Mouse (Mus musculus) CH12.LX (cell line): ENCODE data around the gene Wdfy3. TPM values are rescaled to one million over a fixed set of nuclear protein-coding genes. Genes with fewer than 3 reads are reported as not detected.

ENCODE experiments used
- DNase-seq: peaks from one replicate; pipeline ENCODE4 v3.0.0-alpha.2; 2013; ENCODE audit errors: extremely low read depth
- H3K27ac ChIP-seq: 2 replicates; pipeline ENCODE4 v1.5.1; 2012; ENCODE audit warnings: low read depth, mild to moderate bottlenecking, control low read depth, moderate library complexity; ENCODE audit not compliant: insufficient read depth
- H3K27me3 ChIP-seq: replicated peaks from 2 replicates; pipeline ENCODE3; 2012; ENCODE audit warnings: inconsistent platforms
- H3K36me3 ChIP-seq, 2 experiments: replicated peaks in 1 of 2; 2 replicates each; pipeline versions ENCODE3 to v1.6.1; 2012; ENCODE audit warnings: inconsistent platforms in 1 of 2, low read length in 1 of 2, mild to moderate bottlenecking in 1 of 2, mixed read lengths in 1 of 2, moderate library complexity in 1 of 2; ENCODE audit not compliant: control insufficient read depth in 1 of 2, insufficient read depth in 1 of 2
- H3K4me1 ChIP-seq, 2 experiments: 2 replicates each; pipeline ENCODE4 v1.6.1; 2012; ENCODE audit warnings: inconsistent platforms in 1 of 2, moderate library complexity in 1 of 2; ENCODE audit not compliant: insufficient read depth in 2 of 2, control insufficient read depth in 1 of 2
- H3K4me2 ChIP-seq: 2 replicates; pipeline ENCODE4 v1.6.1; 2012; ENCODE audit warnings: low read depth, mild to moderate bottlenecking, control low read depth; ENCODE audit not compliant: poor library complexity, insufficient read depth, severe bottlenecking
- H3K4me3 ChIP-seq, 3 experiments: fragments of 150-350 bp in 1 of 3; sonication (generic) in 1 of 3; replicated peaks in 1 of 3; 2 replicates each; pipeline versions ENCODE3 to v1.5.1; 2011 to 2012; ENCODE audit warnings: low read depth in 2 of 3, low read length in 2 of 3, mild to moderate bottlenecking in 2 of 3, moderate library complexity in 2 of 3, control low read depth in 1 of 3, improper control_type of control experiment in 1 of 3, inconsistent platforms in 1 of 3, mixed read lengths in 1 of 3; ENCODE audit not compliant: poor library complexity in 1 of 3
- H3K79me2 ChIP-seq: replicated peaks from 2 replicates; pipeline ENCODE4 v1.6.1; 2012; ENCODE audit warnings: mild to moderate bottlenecking, moderate library complexity; ENCODE audit not compliant: control insufficient read depth, poor library complexity, insufficient read depth, severe bottlenecking; ENCODE audit errors: extremely low read depth
- H3K9ac ChIP-seq: 2 replicates; pipeline ENCODE4 v1.6.1; 2012; ENCODE audit warnings: low read depth, mild to moderate bottlenecking, control low read depth, moderate library complexity; ENCODE audit not compliant: insufficient read depth
- H3K9me3 ChIP-seq: replicated peaks from 2 replicates; pipeline ENCODE3; 2012; ENCODE audit warnings: low read length, inconsistent platforms, mixed read lengths
- CHD1 ChIP-seq: IDR thresholded peaks from 2 replicates; pipeline ENCODE4 v1.6.1; 2012; ENCODE audit warnings: low read depth, low read length, improper control_type of control experiment, inconsistent platforms
- CHD2 ChIP-seq: IDR thresholded peaks from 2 replicates; pipeline ENCODE4 v1.6.1; 2011; ENCODE audit warnings: low read length, improper control_type of control experiment
- ELF1 ChIP-seq: IDR thresholded peaks from 2 replicates; pipeline ENCODE4 v1.6.1; 2014; ENCODE audit warnings: low read depth, mild to moderate bottlenecking, inconsistent platforms, low read length, improper control_type of control experiment
- EP300 ChIP-seq: IDR thresholded peaks from 2 replicates; pipeline ENCODE4 v1.6.1; 2011; ENCODE audit warnings: low read length, improper control_type of control experiment
- GABPA ChIP-seq: IDR thresholded peaks from 2 replicates; pipeline ENCODE4 v1.6.1; 2012; ENCODE audit warnings: low read depth, low read length, improper control_type of control experiment, inconsistent platforms; ENCODE audit not compliant: insufficient replicate concordance
- HCFC1 ChIP-seq: IDR thresholded peaks from 2 replicates; pipeline ENCODE4 v1.6.1; 2012; ENCODE audit warnings: low read depth, mild to moderate bottlenecking, inconsistent platforms, low read length, improper control_type of control experiment
- JUN ChIP-seq: IDR thresholded peaks from 2 replicates; pipeline ENCODE4 v1.6.1; 2011; ENCODE audit warnings: low read depth, mild to moderate bottlenecking, low read length, improper control_type of control experiment, moderate library complexity; ENCODE audit not compliant: insufficient read depth
- JUND ChIP-seq: conservative IDR thresholded peaks from 2 replicates; pipeline ENCODE4 v1.6.1; 2011; ENCODE audit warnings: low read depth, low read length, improper control_type of control experiment
- MAX ChIP-seq: IDR thresholded peaks from 2 replicates; pipeline ENCODE4 v1.6.1; 2011; ENCODE audit warnings: low read length, improper control_type of control experiment
- MEF2A ChIP-seq: IDR thresholded peaks from 2 replicates; pipeline ENCODE4 v1.6.1; 2014; ENCODE audit warnings: low read depth, mild to moderate bottlenecking, inconsistent platforms, low read length, improper control_type of control experiment, borderline replicate concordance
- MXI1 ChIP-seq: IDR thresholded peaks from 2 replicates; pipeline ENCODE4 v1.6.1; 2011; ENCODE audit warnings: mild to moderate bottlenecking, low read depth, low read length, improper control_type of control experiment
- NELFE ChIP-seq: IDR thresholded peaks from 2 replicates; pipeline ENCODE4 v1.6.1; 2011; ENCODE audit warnings: low read depth, low read length, improper control_type of control experiment
- POLR2A ChIP-seq: IDR thresholded peaks from 2 replicates; pipeline ENCODE4 v1.6.1; 2011; ENCODE audit warnings: low read depth, mild to moderate bottlenecking, improper control_type of control experiment, low read length
- POLR2AphosphoS2 ChIP-seq: IDR thresholded peaks from 2 replicates; pipeline ENCODE4 v1.6.1; 2011; ENCODE audit warnings: low read depth, low read length, improper control_type of control experiment
- RAD21 ChIP-seq: IDR thresholded peaks from 2 replicates; pipeline ENCODE4 v1.6.1; 2011; ENCODE audit warnings: low read depth, mild to moderate bottlenecking, low read length, improper control_type of control experiment, moderate library complexity
- SIN3A ChIP-seq: IDR thresholded peaks from 2 replicates; pipeline ENCODE4 v1.6.1; 2012; ENCODE audit warnings: low read length, improper control_type of control experiment, inconsistent platforms
- SMC3 ChIP-seq: IDR thresholded peaks from 2 replicates; pipeline ENCODE4 v1.6.1; 2011; ENCODE audit warnings: low read depth, low read length, improper control_type of control experiment
- TBP ChIP-seq: conservative IDR thresholded peaks from 2 replicates; pipeline ENCODE4 v1.6.1; 2011; ENCODE audit warnings: low read depth, low read length, improper control_type of control experiment
- TCF12 ChIP-seq: IDR thresholded peaks from 2 replicates; pipeline ENCODE4 v1.6.1; 2014; ENCODE audit warnings: low read depth, mild to moderate bottlenecking, inconsistent platforms, low read length, improper control_type of control experiment
- UBTF ChIP-seq: IDR thresholded peaks from 2 replicates; pipeline ENCODE4 v1.6.1; 2012; ENCODE audit warnings: low read depth, mild to moderate bottlenecking, inconsistent platforms, low read length, improper control_type of control experiment, moderate library complexity
- ZNF384 ChIP-seq: IDR thresholded peaks from 2 replicates; pipeline ENCODE4 v1.6.1; 2012; ENCODE audit warnings: low read depth, low read length, improper control_type of control experiment, inconsistent platforms
- dilution Hi-C: fragments of 300-500 bp; cut with MboI; formaldehyde crosslinking; loops from 2 replicates; pipeline ENCODE4 v1.14.3; 2020; ENCODE audit warnings: low sequenced_read_pairs; ENCODE audit not compliant: extremely low pct_unique_long_range_greater_than_20kb, extremely low pct_ligation_motif_present
- in situ Hi-C: fragments of 300-500 bp; cut with MboI; formaldehyde crosslinking; loops from 3 replicates; pipeline ENCODE4 v1.14.3; 2019; ENCODE audit warnings: low sequenced_read_pairs, low pct_ligation_motif_present, low pct_unique_long_range_greater_than_20kb, mixed read lengths
- polyA plus RNA-seq: library from polyadenylated mRNA; unstranded; fragments of >175 nt; gene quantifications from 2 replicates; pipeline ENCODE4 v1.2.1, GENCODE M21; 2012; ENCODE audit warnings: low read depth; ENCODE audit not compliant: insufficient read length
- total RNA-seq, 2 experiments: library from RNA; depleted of rRNA; stranded (reverse); fragments of 300-350 nt in 1 of 2; fragments of >200 nt in 1 of 2; gene quantifications; 2 replicates each; pipeline ENCODE4 v1.2.3; 2012 to 2014

Wdfy3 gene
- total RNA-seq (2012; rRNA removed) (not detected in 2 replicates), total RNA-seq (2014; rRNA removed) (not detected in 2 replicates), polyA plus RNA-seq (not detected in 2 replicates)

GRCm38 (mm10) chr5:102069767-102070413 lies at the start of gene Wdfy3:
Gene Wdfy3, minus strand, starts transcription at chr5:102069921.
- in situ Hi-C loops (no loop called here), dilution Hi-C loops (no loop called here)
- peaks cover 10% of the 10 kb centered on the region for H3K9me3 ChIP-seq
- no peak within 1 kb of the TSS for H3K9ac ChIP-seq
- no peak within 1 kb of the TSS for H3K4me2 ChIP-seq
- H3K36me3 ChIP-seq = no peaks in the 10 kb centered on the region
- no peaks in the 10 kb centered on the region for H3K79me2 ChIP-seq
- no peak within 1 kb of the TSS for H3K27ac ChIP-seq
- no peak for DNase-seq
- H3K27me3 ChIP-seq = no peaks in the 10 kb centered on the region
- TF ChIP-seq HCFC1 (no peak), EP300 (no peak), TBP (no peak), JUN (no peak), SIN3A (no peak), UBTF (no peak), RAD21 (no peak), CHD1 (no peak), POLR2A (no peak), MXI1 (no peak), MEF2A (no peak), ELF1 (no peak), POLR2AphosphoS2 (no peak), MAX (no peak)
- no peak within 1 kb of the TSS for H3K4me3 ChIP-seq
- H3K4me1 ChIP-seq = no peaks in the 10 kb centered on the region

GRCm38 (mm10) chr5:102113009-102113408 lies 43.3 kb upstream of the Wdfy3 start:
- TF ChIP-seq HCFC1 (no peak), NELFE (no peak), ZNF384 (no peak), EP300 (no peak), SMC3 (no peak), CHD2 (no peak), GABPA (no peak), TBP (no peak), JUND (no peak), TCF12 (no peak)
- Histone ChIP-seq H3K9me3 (no peaks in the 10 kb centered on the region), H3K4me3 (no peak overlapping the region), H3K4me1 (no peaks in the 10 kb centered on the region), H3K79me2 (no peaks in the 10 kb centered on the region), H3K36me3 (no peaks in the 10 kb centered on the region), H3K9ac (no peak overlapping the region), H3K27ac (no peak overlapping the region), H3K4me2 (no peak overlapping the region), H3K27me3 (no peaks in the 10 kb centered on the region)
- dilution Hi-C loops (no loop called here), in situ Hi-C loops (no loop called here)
- DNase-seq = no peak
